Mouse (Mus musculus): Measurements from ENCODE around the gene Abcg1. TPM values are rescaled to one million over a fixed set of nuclear protein-coding genes. Genes with fewer than 3 reads are reported as not detected.

Abcg1 gene
- polyA plus RNA-seq, 1 experiment from 2014 or later: 8.9 TPM

- DNase-seq: no peak
- H3K9ac ChIP-seq (replicated peaks): no peak overlapping the region
- no peak overlapping the region for H3K4me3 ChIP-seq (ENCODE audit: low read depth, low read length)
- ATAC-seq: peak; percentile 86
- peak; percentile 18; the same call in 1 of the 2 replicates for TF ChIP-seq CTCF (IDR thresholded peaks at IDR 0.05; ENCODE audit: low read depth)
- peak; percentile 90 for TF ChIP-seq EP300 (IDR thresholded peaks at IDR 0.05; ENCODE audit: low read depth)
- peak overlapping the region; percentile 0; the same call in 1 of the 2 replicates for H3K27ac ChIP-seq (ENCODE audit: low read depth)
- no peaks in the 10 kb centered on the region for H3K27me3 ChIP-seq (ENCODE audit: insufficient read depth, low read length)
- peaks cover 40% of the 10 kb centered on the region for H3K4me1 ChIP-seq (ENCODE audit: insufficient read depth)
- H3K36me3 ChIP-seq (replicated peaks; ENCODE audit: insufficient read depth, low read length): peaks cover 19% of the 10 kb centered on the region
- H3K9me3 ChIP-seq (ENCODE audit: low read length): no peaks in the 10 kb centered on the region
- H3K4me2 ChIP-seq (ENCODE audit: low read depth, low read length): peak overlapping the region; percentile 45
- WGBS (ENCODE audit: insufficient replicate concordance): 42% methylated on average over 13 of the region's 13 CpGs
These were observed 33.7 kb downstream of the Abcg1 start for GRCm38 (mm10) chr17:31091023-31091735.

DNA sequence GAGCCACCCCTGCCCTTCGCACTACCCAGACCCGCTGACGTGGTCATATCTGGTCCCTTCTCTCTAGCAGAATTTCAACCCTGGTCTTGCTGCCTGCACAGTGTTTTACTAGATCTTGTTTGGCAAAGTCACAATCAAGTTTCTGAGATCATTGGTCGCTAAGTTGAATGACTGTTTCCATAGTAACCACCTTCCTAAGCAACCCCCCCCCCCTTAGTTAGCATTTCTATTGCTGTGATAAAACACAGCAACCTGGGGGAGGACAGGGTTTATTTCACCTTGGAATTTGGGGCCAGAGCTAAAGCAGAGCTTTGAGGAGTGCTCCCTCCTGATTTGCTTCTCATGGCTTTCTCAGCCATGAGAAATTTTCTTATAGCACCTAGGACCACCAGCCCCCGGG lies 37.3 kb downstream of the Abcg1 start:
- Histone ChIP-seq H3K9ac (replicated peaks) (no peak overlapping the region), H3K4me1 (ENCODE audit: insufficient read depth) (peaks cover 27% of the 10 kb centered on the region), H3K9me3 (ENCODE audit: low read length) (no peaks in the 10 kb centered on the region), H3K27me3 (ENCODE audit: insufficient read depth, low read length) (no peaks in the 10 kb centered on the region), H3K36me3 (replicated peaks; ENCODE audit: insufficient read depth, low read length) (peaks cover 34% of the 10 kb centered on the region), H3K27ac (ENCODE audit: low read depth) (no peak overlapping the region), H3K4me3 (ENCODE audit: low read depth, low read length) (no peak overlapping the region), H3K4me2 (ENCODE audit: low read depth, low read length) (no peak overlapping the region)
- ATAC-seq (no peak), DNase-seq (no peak)
- 68% methylated on average over 5 of the region's 5 CpGs for WGBS (ENCODE audit: insufficient replicate concordance)
- no peak for TF ChIP-seq CTCF (IDR thresholded peaks at IDR 0.05; ENCODE audit: low read depth)

GRCm38 (mm10) chr17:31095570-31095969 lies 38.1 kb downstream of the Abcg1 start:
- no peak for ATAC-seq
- WGBS (ENCODE audit: insufficient replicate concordance): 81% methylated on average over 7 of the region's 7 CpGs
- H3K9ac ChIP-seq (replicated peaks): no peak overlapping the region
- H3K27me3 ChIP-seq (ENCODE audit: insufficient read depth, low read length): no peaks in the 10 kb centered on the region
- H3K4me1 ChIP-seq (ENCODE audit: insufficient read depth): peaks cover 19% of the 10 kb centered on the region
- H3K4me2 ChIP-seq (ENCODE audit: low read depth, low read length): no peak overlapping the region
- TF ChIP-seq EP300 (IDR thresholded peaks at IDR 0.05; ENCODE audit: low read depth) (no peak), CTCF (IDR thresholded peaks at IDR 0.05; ENCODE audit: low read depth) (no peak)
- H3K4me3 ChIP-seq (ENCODE audit: low read depth, low read length): no peak overlapping the region
- DNase-seq: no peak
- H3K9me3 ChIP-seq (ENCODE audit: low read length): no peaks in the 10 kb centered on the region
- peaks cover 35% of the 10 kb centered on the region for H3K36me3 ChIP-seq (replicated peaks; ENCODE audit: insufficient read depth, low read length)
- no peak overlapping the region for H3K27ac ChIP-seq (ENCODE audit: low read depth)

- no peak overlapping the region for H3K4me3 ChIP-seq (ENCODE audit: low read depth, low read length)
- TF ChIP-seq EP300 (IDR thresholded peaks at IDR 0.05; ENCODE audit: low read depth): no peak
- no peak for TF ChIP-seq CTCF (IDR thresholded peaks at IDR 0.05; ENCODE audit: low read depth)
- H3K27me3 ChIP-seq (ENCODE audit: insufficient read depth, low read length): no peaks in the 10 kb centered on the region
- H3K36me3 ChIP-seq (replicated peaks; ENCODE audit: insufficient read depth, low read length): peaks cover 36% of the 10 kb centered on the region
- ATAC-seq (no peak), DNase-seq (no peak)
- no peaks in the 10 kb centered on the region for H3K9me3 ChIP-seq (ENCODE audit: low read length)
- H3K4me1 ChIP-seq (ENCODE audit: insufficient read depth): peaks cover 11% of the 10 kb centered on the region
- H3K9ac ChIP-seq (replicated peaks): no peak overlapping the region
- H3K4me2 ChIP-seq (ENCODE audit: low read depth, low read length): no peak overlapping the region
- WGBS (ENCODE audit: insufficient replicate concordance): 95% methylated on average over 2 of the region's 2 CpGs
- no peak overlapping the region for H3K27ac ChIP-seq (ENCODE audit: low read depth)
These were observed 39.4 kb downstream of the Abcg1 start for GRCm38 (mm10) chr17:31096893-31097292.

- TF ChIP-seq CTCF (IDR thresholded peaks at IDR 0.05; ENCODE audit: low read depth) (no peak), EP300 (IDR thresholded peaks at IDR 0.05; ENCODE audit: low read depth) (no peak)
- peaks cover 31% of the 10 kb centered on the region for H3K36me3 ChIP-seq (replicated peaks; ENCODE audit: insufficient read depth, low read length)
- DNase-seq (no peak), ATAC-seq (no peak)
- no peaks in the 10 kb centered on the region for H3K27me3 ChIP-seq (ENCODE audit: insufficient read depth, low read length)
- WGBS (ENCODE audit: insufficient replicate concordance): 74% methylated on average over 5 of the region's 5 CpGs
- H3K9me3 ChIP-seq (ENCODE audit: low read length): no peaks in the 10 kb centered on the region
- H3K4me2 ChIP-seq (ENCODE audit: low read depth, low read length): 0 out of 2 replicates have a peak overlapping the region, but pooled peaks have one; percentile 13
- H3K4me1 ChIP-seq (ENCODE audit: insufficient read depth): peaks cover 6% of the 10 kb centered on the region
- H3K4me3 ChIP-seq (ENCODE audit: low read depth, low read length): no peak overlapping the region
- no peak overlapping the region for H3K9ac ChIP-seq (replicated peaks)
- no peak overlapping the region for H3K27ac ChIP-seq (ENCODE audit: low read depth)
These were observed 41.3 kb downstream of the Abcg1 start for GRCm38 (mm10) chr17:31098788-31099187.

DNA sequence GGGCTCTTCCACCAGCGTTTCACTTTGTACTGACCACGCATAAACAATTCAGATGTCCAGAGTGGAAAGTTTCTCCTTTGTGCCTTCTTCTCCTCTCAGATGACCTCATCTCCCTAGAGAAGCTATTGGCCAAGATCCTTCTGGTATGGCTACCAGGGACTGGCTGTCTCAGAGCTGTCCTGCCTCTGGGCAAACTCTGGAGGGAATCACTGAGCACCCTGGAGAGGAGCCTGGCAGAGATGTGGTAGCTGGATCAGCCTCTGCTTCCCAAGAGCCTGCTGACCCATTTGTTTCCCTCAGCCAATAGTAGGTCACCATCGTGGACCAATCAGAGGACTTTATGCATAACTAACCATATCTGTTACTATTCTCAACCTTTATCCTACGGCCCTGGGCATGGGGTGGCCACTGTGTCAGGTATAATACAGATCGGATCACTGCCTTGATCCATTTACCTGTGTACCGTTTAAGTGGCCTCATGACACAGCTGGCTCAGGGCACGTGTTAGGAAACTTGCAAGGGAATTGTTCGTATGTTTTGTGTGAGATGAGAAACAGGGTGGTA lies 45.6 kb downstream of the Abcg1 start:
- Histone ChIP-seq H3K4me3 (ENCODE audit: low read depth, low read length) (no peak overlapping the region), H3K9ac (replicated peaks) (no peak overlapping the region), H3K4me2 (ENCODE audit: low read depth, low read length) (no peak overlapping the region), H3K4me1 (ENCODE audit: insufficient read depth) (peaks cover 15% of the 10 kb centered on the region), H3K9me3 (ENCODE audit: low read length) (no peaks in the 10 kb centered on the region), H3K27me3 (ENCODE audit: insufficient read depth, low read length) (no peaks in the 10 kb centered on the region), H3K36me3 (replicated peaks; ENCODE audit: insufficient read depth, low read length) (peaks cover 16% of the 10 kb centered on the region), H3K27ac (ENCODE audit: low read depth) (no peak overlapping the region)
- ATAC-seq (no peak), DNase-seq (no peak)
- no peak for TF ChIP-seq EP300 (IDR thresholded peaks at IDR 0.05; ENCODE audit: low read depth)
- no peak for TF ChIP-seq CTCF (IDR thresholded peaks at IDR 0.05; ENCODE audit: low read depth)
- WGBS (ENCODE audit: insufficient replicate concordance): 82% methylated on average over 8 of the region's 8 CpGs
